Mouse (Mus musculus) stomach, postnatal 0 days (tissue): ENCODE results near the gene Grip2. TPM values are rescaled to one million over a fixed set of nuclear protein-coding genes. Genes with fewer than 3 reads are reported as not detected.
A peak's percentile ranks its signal among the peaks of the same experiment; 100 is the strongest.

Experiments
- ATAC-seq: fragments of 200-750 bp; cut with Nextera tagmentation; 2 replicates; pipeline ENCODE4 v1.8.0; 2017; ENCODE audit not compliant: low FRiP score, low TSS enrichment
- DNase-seq: peaks from one replicate; pipeline ENCODE4 v3.0.0-alpha.2; 2016; ENCODE audit warnings: low spot score
- H3K27ac ChIP-seq: fragments of 300-500 bp; sonication (generic); replicated peaks from 2 replicates; pipeline ENCODE4 v1.5.1; 2014; ENCODE audit warnings: mild to moderate bottlenecking, control low read depth
- H3K27me3 ChIP-seq: fragments of 300-500 bp; sonication (generic); 2 replicates; pipeline ENCODE4 v1.6.1; 2014; ENCODE audit warnings: low read length; ENCODE audit not compliant: control insufficient read depth, insufficient read depth
- H3K36me3 ChIP-seq: fragments of 300-500 bp; sonication (generic); 2 replicates; pipeline ENCODE4 v1.6.1; 2014; ENCODE audit warnings: low read length, mixed read lengths; ENCODE audit not compliant: control insufficient read depth, insufficient read depth
- H3K4me1 ChIP-seq: fragments of 300-500 bp; sonication (generic); replicated peaks from 2 replicates; pipeline ENCODE4 v1.6.1; 2014; ENCODE audit warnings: antibody characterized with exemption; ENCODE audit not compliant: control insufficient read depth, insufficient read depth
- H3K4me2 ChIP-seq: fragments of 300-500 bp; sonication (generic); replicated peaks from 2 replicates; pipeline ENCODE4 v1.6.1; 2014; ENCODE audit warnings: low read depth, mild to moderate bottlenecking, control low read depth, moderate library complexity
- H3K4me3 ChIP-seq: fragments of 300-500 bp; sonication (generic); 2 replicates; pipeline ENCODE4 v1.5.1; 2014; ENCODE audit warnings: low read depth, low read length, control low read depth
- H3K9ac ChIP-seq: fragments of 300-500 bp; sonication (generic); 2 replicates; pipeline ENCODE4 v1.6.1; 2014; ENCODE audit warnings: mild to moderate bottlenecking, low read length, control low read depth, mixed read lengths
- H3K9me3 ChIP-seq: fragments of 300-500 bp; sonication (generic); 2 replicates; pipeline ENCODE4 v1.6.1; 2016; ENCODE audit warnings: low read length; ENCODE audit not compliant: control insufficient read depth
- CTCF ChIP-seq: IDR thresholded peaks from 2 replicates; pipeline ENCODE4 v1.5.1; 2016; ENCODE audit warnings: antibody characterized with exemption, low read depth, mild to moderate bottlenecking, moderate library complexity
- EP300 ChIP-seq: optimal IDR thresholded peaks from 2 replicates; pipeline ENCODE3; 2016; ENCODE audit warnings: antibody characterized with exemption
- WGBS: fragments of 180-500 bp; shearing (Covaris S2); extraction: QIAGEN DNeasy Blood & Tissue Kit; methylation state at CpG from one replicate; pipeline ENCODE4 v1.1.7; 2014; 5-methylcytosine and 5-hydroxymethylcytosine counted together
- polyA plus RNA-seq: library from polyadenylated mRNA; unstranded; fragments of >200 nt; fragmentation: Nextera tagmentation; extraction: Ambion mirVana; gene quantifications from 2 replicates; pipeline ENCODE4 v1.2.1, GENCODE M21; 2015

Grip2 gene
- polyA plus RNA-seq, 1 experiment from 2014 or later = 0.24 TPM

DNA sequence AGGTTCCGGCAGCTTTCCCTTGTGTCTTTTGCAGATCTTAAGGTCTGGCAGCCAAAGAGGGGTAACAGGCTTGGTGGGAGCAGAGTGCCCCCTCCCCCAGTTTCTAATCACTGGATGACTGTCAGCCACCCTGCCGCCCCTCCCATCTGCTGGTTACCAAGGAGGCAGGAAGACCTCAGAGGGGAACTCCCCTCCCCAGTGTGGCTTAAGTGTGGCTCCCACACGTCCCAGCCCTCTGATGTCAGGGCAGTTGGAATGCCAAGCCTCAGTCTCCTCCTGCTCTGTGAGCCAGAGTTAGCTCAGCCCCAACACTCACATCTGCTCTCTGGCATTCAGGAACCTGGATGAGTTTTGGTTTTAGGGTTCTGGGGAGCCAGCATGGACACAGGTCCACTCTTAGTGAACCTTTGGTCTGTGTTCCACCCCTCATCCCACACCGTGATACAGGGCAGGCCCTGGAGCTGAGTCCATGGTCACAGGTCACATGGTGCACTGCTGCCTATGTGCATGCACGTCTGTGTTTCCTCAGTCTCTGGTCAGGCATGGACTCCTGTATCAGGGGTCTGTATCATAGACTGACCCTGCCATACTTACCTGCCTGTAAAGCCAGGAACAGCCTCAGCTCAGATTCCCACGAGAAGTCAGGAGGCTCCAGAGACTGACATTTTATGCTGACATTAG, 98.0 kb downstream of the Grip2 start:
- Histone ChIP-seq H3K4me3 (no peak overlapping the region), H3K27ac (peak overlapping the region; percentile 82), H3K36me3 (peaks cover 33% of the 10 kb centered on the region; the same call in 1 of the 2 replicates), H3K27me3 (no peaks in the 10 kb centered on the region), H3K4me2 (no peak overlapping the region), H3K4me1 (peaks cover 14% of the 10 kb centered on the region; the same call in 1 of the 2 replicates), H3K9ac (peak overlapping the region; percentile 31), H3K9me3 (no peaks in the 10 kb centered on the region)
- TF ChIP-seq EP300 (no peak), CTCF (no peak)
- 37% methylated on average over 6 of the region's 6 CpGs for WGBS
- ATAC-seq = peak; percentile 49
- no peak for DNase-seq

DNA sequence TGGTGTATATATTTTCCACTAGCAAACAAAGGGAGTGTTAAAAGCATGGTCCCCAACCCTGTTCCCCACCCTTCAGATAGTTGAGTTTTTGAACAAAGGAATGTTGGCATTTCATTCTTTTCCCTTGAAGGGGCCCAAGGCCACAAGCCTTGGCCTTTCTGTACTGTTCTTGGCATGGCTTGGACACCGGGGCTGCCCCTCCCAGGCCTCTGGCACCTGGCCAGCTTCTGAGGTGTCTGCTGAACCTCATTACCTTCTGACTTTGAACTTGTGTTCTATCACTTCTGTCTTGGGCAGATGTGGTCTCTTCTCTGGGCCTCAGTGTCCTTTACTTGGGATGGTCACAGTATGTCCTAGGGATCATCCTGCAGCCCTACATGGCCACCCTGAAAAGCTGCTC, 99.7 kb downstream of the Grip2 start:
- H3K4me1 ChIP-seq = peaks cover 14% of the 10 kb centered on the region; the same call in 1 of the 2 replicates
- WGBS = 36% methylated on average over 1 of the region's 1 CpGs
- TF ChIP-seq EP300 (no peak), CTCF (no peak)
- no peak overlapping the region for H3K27ac ChIP-seq
- no peak for ATAC-seq
- H3K36me3 ChIP-seq = peaks cover 35% of the 10 kb centered on the region; the same call in 1 of the 2 replicates
- DNase-seq = peak; percentile 45
- H3K9me3 ChIP-seq = no peaks in the 10 kb centered on the region
- no peak overlapping the region for H3K4me2 ChIP-seq
- H3K9ac ChIP-seq = no peak overlapping the region
- no peak overlapping the region for H3K4me3 ChIP-seq
- no peaks in the 10 kb centered on the region for H3K27me3 ChIP-seq

DNA sequence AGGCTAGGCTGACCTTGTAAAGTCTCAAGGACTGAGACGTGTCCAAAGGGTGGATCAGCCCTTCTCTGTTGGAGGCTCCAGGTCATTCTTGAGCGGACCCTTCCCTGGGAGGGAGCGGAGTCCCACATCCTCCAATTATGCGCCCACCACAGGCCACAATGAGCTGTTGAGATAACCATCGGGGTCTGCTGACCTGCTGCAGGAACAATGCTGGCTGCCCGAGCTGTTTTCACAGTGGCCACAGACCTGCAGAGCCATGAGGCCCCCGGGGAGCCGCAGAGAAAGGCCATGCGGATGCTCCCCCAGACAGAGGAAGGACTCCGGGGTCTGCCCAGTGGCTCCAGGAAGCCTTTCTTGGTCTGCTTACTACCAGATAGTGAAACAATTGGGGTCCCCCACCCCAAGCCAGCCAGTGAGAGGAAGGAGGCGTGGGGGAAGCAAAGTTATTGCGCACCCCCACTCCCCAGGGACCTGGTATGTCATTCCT, 105.8 kb downstream of the Grip2 start:
- ATAC-seq (no peak), DNase-seq (no peak)
- no peak overlapping the region for H3K9ac ChIP-seq
- TF ChIP-seq EP300 (no peak), CTCF (no peak)
- no peak overlapping the region for H3K4me2 ChIP-seq
- H3K9me3 ChIP-seq = no peaks in the 10 kb centered on the region
- peaks cover 5% of the 10 kb centered on the region; the same call in 1 of the 2 replicates for H3K4me1 ChIP-seq
- H3K36me3 ChIP-seq = peaks cover 23% of the 10 kb centered on the region; the same call in 1 of the 2 replicates
- 67% methylated on average over 12 of the region's 12 CpGs for WGBS
- no peak overlapping the region for H3K27ac ChIP-seq
- no peaks in the 10 kb centered on the region for H3K27me3 ChIP-seq
- no peak overlapping the region for H3K4me3 ChIP-seq

DNA sequence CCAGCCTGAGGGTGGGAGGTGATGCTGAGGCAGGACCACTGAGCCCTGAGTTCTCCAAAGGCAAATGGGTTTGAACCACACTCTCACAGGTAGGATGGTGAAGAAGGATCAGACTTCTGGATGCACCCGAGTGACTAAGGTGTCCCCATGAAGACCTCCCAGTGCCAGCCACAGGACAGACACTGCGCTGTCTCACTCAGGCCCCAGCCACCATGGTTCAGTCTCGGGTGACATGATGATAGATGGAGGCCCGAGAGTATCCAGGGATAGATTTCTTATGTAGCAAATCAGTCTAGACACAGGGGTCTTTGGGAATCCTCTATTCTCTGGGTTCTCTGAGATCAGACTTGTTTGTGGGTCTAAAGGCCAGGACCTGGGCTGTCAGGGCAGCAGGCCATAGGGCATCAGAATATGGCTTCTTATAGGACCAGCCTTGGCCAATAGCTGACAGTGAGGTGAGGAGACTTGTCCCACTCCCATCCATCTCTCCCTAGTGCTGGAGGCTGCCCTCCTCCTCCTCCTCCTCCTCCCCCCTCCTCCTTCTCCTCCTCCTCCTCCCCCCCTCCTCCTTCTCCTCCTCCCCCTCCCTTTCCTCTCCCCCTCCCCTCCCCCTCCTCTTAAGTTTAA, 106.3 kb downstream of the Grip2 start:
- 63% methylated on average over 4 of the region's 4 CpGs for WGBS
- H3K4me1 ChIP-seq = peaks cover 5% of the 10 kb centered on the region; the same call in 1 of the 2 replicates
- H3K36me3 ChIP-seq = peaks cover 17% of the 10 kb centered on the region; the same call in 1 of the 2 replicates

DNA sequence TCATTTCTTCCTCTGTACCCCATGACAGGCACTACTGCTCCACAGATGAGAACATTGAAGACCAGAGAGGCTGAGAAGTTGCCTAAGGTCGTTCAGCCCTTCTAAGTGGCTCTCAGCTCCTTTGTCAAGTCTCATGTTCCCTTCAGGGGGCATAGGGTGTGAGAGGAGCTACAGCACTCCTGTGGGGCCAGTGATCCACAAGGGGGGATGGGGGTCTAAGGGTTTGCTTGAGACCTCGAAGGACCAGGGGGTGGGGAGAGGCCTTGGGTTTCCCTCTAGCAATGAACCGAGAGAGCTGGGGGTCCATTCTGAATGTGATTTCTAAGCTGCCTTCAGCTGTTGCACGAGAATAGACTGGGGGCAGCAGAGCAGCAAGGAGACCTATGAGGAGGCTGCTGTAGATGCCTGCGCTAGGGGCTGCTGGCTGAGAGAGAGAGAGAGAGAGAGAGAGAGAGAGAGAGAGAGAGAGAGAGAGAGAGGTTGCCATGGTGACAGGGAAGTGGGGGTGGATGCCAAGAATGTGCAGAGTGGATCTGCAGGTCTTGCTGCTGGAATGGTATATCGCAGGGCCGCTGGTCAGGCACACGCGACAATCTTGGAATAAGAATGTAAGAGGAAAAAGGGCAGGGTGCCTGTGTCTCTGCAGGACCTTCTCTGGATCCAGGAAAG, 107.1 kb downstream of the Grip2 start:
- TF ChIP-seq CTCF (no peak), EP300 (no peak)
- H3K4me3 ChIP-seq = no peak overlapping the region
- no peak overlapping the region for H3K9ac ChIP-seq
- peaks cover 5% of the 10 kb centered on the region; the same call in 1 of the 2 replicates for H3K4me1 ChIP-seq
- no peaks in the 10 kb centered on the region for H3K9me3 ChIP-seq
- H3K4me2 ChIP-seq = no peak overlapping the region
- H3K36me3 ChIP-seq = peaks cover 14% of the 10 kb centered on the region; the same call in 1 of the 2 replicates
- H3K27ac ChIP-seq = no peak overlapping the region; the same call in 1 of the 2 replicates
- no peaks in the 10 kb centered on the region for H3K27me3 ChIP-seq
- no peak for DNase-seq
- no peak for ATAC-seq
- WGBS = 20% methylated on average over 9 of the region's 9 CpGs

More for the DNA sequence above, 106.3 kb downstream of the Grip2 start:
- DNase-seq (no peak), ATAC-seq (no peak)
- Histone ChIP-seq H3K9ac (no peak overlapping the region), H3K27ac (no peak overlapping the region), H3K4me3 (no peak overlapping the region), H3K27me3 (no peaks in the 10 kb centered on the region), H3K4me2 (no peak overlapping the region), H3K9me3 (no peaks in the 10 kb centered on the region)
- TF ChIP-seq EP300 (no peak), CTCF (no peak)
